Mouse (Mus musculus): Measurements from ENCODE around the gene Senp1.

DNA sequence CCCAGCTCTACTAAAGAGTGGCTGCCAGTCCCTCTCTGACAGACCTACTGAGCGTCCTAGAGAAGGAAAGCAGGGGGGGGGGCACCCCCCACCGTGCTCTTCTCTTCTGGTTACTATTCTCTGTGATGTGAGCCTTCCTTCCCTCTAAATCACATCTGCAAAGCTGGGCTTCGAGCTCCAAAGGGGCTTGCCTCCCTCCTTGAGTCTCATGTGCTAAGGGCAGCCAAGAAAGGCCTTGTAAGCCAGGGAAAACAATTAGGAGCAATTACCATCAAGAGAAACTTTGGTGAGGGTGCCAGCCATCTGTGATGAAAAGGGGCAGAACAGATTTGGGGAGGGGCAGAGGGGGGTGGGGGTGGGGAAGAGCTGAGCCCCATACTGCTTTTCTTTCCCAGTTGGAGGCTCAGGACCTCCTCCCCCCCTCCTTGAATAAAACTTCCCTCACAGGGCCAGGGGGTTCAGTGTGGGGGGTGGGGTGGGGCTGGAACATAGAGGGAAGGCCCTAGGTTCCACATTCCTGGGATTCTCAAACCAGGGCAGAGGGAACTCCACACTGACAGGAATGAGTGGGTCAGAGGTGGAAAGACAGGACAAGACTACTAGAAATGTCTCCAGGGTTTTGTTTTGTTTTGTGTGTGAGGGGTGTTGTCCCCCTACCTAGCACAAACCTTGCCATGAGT lies 58.3 kb downstream of the Senp1 start:
- no peak for TF ChIP-seq CTCF (IDR thresholded peaks at IDR 0.05; ENCODE audit: insufficient read depth, low read depth, low read length)
- TF ChIP-seq POLR2A (IDR thresholded peaks at IDR 0.05; ENCODE audit: insufficient read depth, low read depth, low read length) = no peak
